Mouse (Mus musculus) liver, embryonic 16.5 days (tissue): ENCODE measurements at regions not wholly inside any gene's neighbourhood (a gene's known extent, or its start where the extent isn't known, plus 50 kb on each side); places are given as distances from the start of the nearest gene placed in this dataset.

Experiments
- ATAC-seq: fragments of 200-750 bp; cut with Nextera tagmentation; 2 replicates; pipeline ENCODE4 v1.8.0; 2017; ENCODE audit warnings: low read depth, mild to moderate bottlenecking, moderate number of reproducible peaks, moderate library complexity
- H3K27ac ChIP-seq: fragments of 300-500 bp; sonication (generic); 2 replicates; pipeline ENCODE4 v1.5.1; 2014; ENCODE audit warnings: mild to moderate bottlenecking, low read length
- H3K27me3 ChIP-seq: fragments of 300-500 bp; sonication (generic); 2 replicates; pipeline ENCODE4 v1.6.1; 2014; ENCODE audit warnings: low read depth, low read length, mixed read lengths; ENCODE audit not compliant: control insufficient read depth, insufficient read depth
- H3K36me3 ChIP-seq: fragments of 300-500 bp; sonication (generic); 2 replicates; pipeline ENCODE4 v1.6.1; 2014; ENCODE audit warnings: mild to moderate bottlenecking; ENCODE audit not compliant: control insufficient read depth, insufficient read depth
- H3K4me1 ChIP-seq: fragments of 300-500 bp; sonication (generic); 2 replicates; pipeline ENCODE4 v1.6.1; 2014; ENCODE audit warnings: low read depth, low read length, mixed read lengths; ENCODE audit not compliant: control insufficient read depth
- H3K4me2 ChIP-seq: fragments of 300-500 bp; sonication (generic); 2 replicates; pipeline ENCODE4 v1.6.1; 2014; ENCODE audit warnings: low read depth, low read length, mixed read lengths
- H3K4me3 ChIP-seq: fragments of 300-500 bp; sonication (generic); 2 replicates; pipeline ENCODE4 v1.5.1; 2014; ENCODE audit warnings: low read depth, mild to moderate bottlenecking, low read length
- H3K9ac ChIP-seq: fragments of 300-500 bp; sonication (generic); 2 replicates; pipeline ENCODE4 v1.6.1; 2014; ENCODE audit warnings: low read depth, low read length
- H3K9me3 ChIP-seq: fragments of 300-500 bp; sonication (generic); replicated peaks from 2 replicates; pipeline ENCODE4 v1.6.1; 2016; ENCODE audit warnings: low read length; ENCODE audit not compliant: control insufficient read depth
- WGBS: fragments of 180-500 bp; shearing (Covaris S2); extraction: QIAGEN DNeasy Blood & Tissue Kit; methylation state at CpG from one replicate; pipeline ENCODE4 v1.1.7; 2014; ENCODE audit not compliant: insufficient replicate concordance; 5-methylcytosine and 5-hydroxymethylcytosine counted together

DNA sequence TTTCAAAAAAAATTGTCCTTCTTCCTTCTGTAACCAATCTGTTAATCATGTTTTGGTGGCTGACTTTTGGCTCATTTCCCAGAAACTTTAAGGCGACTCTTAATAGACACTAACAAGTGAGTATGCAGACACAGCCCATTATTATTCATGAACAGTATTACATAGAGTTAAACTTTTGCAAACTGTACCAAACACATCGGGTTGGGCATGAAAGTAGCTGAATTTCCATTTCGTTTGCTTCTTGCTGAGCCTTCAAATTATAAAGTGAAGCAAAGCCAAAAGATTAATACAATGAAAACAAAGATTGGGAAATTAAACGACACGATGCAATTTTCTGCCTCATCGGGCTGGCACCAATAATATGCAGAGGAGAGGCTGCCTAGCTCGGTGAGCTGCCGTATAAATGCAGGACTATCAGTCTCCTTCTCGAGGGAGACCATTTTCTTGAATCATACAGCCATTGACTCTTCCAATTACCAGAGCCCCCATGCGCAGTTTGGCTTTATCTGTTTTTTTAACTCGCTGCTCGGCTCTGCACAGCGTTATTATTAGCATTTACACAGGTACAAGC, 311.8 kb downstream of the Hace1 start:
- Histone ChIP-seq H3K27me3 (no peaks in the 10 kb centered on the region), H3K4me1 (no peaks in the 10 kb centered on the region), H3K4me2 (no peak overlapping the region), H3K36me3 (no peaks in the 10 kb centered on the region), H3K27ac (no peak overlapping the region), H3K9me3 (no peaks in the 10 kb centered on the region), H3K4me3 (no peak overlapping the region), H3K9ac (no peak overlapping the region)
- 66% methylated on average over 13 of the region's 13 CpGs for WGBS
- no peak for ATAC-seq

DNA sequence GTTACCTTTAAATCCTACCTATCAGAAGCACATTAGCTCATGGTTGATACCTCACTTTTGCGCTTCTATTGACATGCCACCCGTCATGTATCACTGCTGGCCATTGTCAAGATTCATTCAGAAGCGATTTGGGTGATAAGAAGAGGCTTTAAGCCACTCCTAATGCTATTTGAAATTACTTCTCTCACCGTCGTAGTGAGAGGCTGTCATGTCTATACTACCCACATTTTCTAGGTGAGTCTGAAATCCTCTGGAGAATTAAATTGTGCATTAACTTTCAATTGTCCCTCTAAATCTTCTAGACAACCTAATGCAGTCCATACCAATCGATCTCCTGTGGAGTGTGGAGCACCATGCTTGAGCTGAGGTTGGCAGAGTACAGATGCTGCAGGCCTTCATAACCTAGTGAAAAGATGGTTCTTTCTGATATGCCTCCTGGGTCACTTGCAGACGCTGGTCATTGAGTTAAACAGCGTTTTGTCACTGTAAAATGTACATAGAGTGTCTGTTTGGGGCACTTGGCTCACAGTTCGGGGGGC, 312.5 kb downstream of the Hace1 start:
- H3K4me2 ChIP-seq: no peak overlapping the region
- no peaks in the 10 kb centered on the region for H3K9me3 ChIP-seq
- ATAC-seq: no peak
- WGBS: 59% methylated on average over 9 of the region's 9 CpGs
- H3K4me1 ChIP-seq: no peaks in the 10 kb centered on the region
- H3K27ac ChIP-seq: no peak overlapping the region
- no peak overlapping the region for H3K9ac ChIP-seq
- no peaks in the 10 kb centered on the region for H3K36me3 ChIP-seq
- H3K27me3 ChIP-seq: no peaks in the 10 kb centered on the region
- H3K4me3 ChIP-seq: no peak overlapping the region

DNA sequence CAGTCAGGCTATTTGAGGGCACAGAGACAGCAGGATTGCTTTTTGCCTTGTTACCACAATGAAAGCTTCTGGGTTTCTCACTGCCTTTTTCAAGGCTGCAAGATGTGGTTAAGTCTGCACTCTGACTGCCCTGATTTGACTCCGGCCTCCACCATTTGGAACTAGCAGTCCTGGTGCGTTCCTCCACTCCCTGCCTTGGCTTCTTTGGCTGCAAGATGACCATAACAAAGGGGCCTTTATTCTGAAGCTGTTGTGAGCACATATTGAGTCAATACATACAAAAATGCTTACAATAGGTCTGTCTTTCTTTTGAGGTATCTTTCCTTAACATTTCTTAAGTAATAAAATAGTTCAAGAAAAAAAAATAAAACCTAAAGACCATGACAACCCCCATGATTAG, 314.8 kb downstream of the Hace1 start:
- Histone ChIP-seq H3K36me3 (no peaks in the 10 kb centered on the region), H3K9me3 (no peaks in the 10 kb centered on the region), H3K27me3 (no peaks in the 10 kb centered on the region), H3K27ac (no peak overlapping the region), H3K9ac (no peak overlapping the region), H3K4me3 (no peak overlapping the region), H3K4me1 (no peaks in the 10 kb centered on the region), H3K4me2 (no peak overlapping the region)
- WGBS: 47% methylated on average over 2 of the region's 2 CpGs
- no peak for ATAC-seq

DNA sequence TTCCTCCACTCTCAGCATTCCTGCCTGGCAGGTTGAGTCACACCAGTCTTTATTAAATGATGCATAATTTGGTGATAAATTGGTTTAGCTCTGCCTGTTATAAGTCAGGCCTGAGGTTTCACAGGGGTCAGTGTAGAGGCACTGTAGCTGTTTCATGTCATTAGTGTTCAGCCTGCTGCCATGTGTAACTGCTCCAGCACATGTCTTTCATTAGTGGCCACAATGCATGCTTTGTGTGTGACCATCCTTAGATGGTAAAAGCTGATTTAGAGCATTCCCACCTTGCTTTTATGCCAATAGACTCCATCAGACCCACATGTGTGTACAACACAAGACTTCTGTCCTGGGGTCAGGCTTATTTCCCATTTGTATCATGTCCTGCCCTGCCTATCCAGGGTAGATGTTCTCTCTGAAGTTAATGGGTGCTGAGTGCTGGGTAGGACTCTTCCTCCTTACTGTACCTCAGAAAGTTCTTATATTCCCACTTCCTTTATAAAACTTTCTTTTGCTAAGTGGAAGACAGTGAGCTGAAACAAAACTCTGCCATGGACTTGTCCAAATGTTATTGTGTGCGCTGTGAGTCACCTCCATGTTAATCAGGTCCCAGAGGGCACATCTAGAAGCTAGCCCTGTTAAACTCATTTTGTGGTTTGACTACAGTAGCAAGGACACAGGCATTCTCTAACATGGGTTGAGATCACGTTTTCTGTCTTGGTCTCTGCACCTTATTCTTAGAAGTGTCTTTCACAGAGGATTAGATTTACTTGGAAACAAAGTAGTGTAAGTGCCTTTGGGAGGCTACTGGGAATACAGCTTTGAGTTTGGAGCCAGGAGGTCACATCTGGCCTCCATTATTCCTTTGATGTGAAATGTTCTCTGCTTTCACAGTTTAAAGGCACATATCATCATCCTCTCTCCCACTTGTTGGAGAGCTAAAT, 316.5 kb downstream of the Hace1 start:
- Histone ChIP-seq H3K9ac (no peak overlapping the region), H3K4me3 (no peak overlapping the region), H3K4me1 (no peaks in the 10 kb centered on the region), H3K4me2 (no peak overlapping the region), H3K27me3 (no peaks in the 10 kb centered on the region), H3K9me3 (no peaks in the 10 kb centered on the region), H3K36me3 (no peaks in the 10 kb centered on the region), H3K27ac (no peak overlapping the region)
- ATAC-seq: no peak
- 52% methylated on average over 2 of the region's 2 CpGs for WGBS

DNA sequence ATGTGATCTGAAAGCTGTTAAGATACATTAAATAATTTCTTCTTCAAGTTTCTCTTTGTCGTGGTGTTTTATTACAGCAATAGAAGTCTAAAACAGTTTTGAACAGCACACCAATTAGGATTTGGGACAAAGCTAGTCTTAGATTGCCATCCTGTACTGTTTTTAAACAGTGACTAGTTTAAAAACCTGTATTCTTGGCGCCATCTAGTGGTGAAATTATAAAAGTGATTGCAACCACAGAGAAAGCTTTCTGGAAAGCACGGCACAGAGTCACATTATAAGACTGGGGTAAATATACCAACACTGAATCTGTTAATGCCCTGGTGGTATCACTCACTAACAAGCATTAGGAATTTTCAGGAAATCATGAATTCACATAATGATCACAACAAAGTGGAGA, 339.3 kb downstream of the Hace1 start:
- Histone ChIP-seq H3K36me3 (no peaks in the 10 kb centered on the region), H3K9me3 (no peaks in the 10 kb centered on the region), H3K9ac (no peak overlapping the region), H3K27ac (no peak overlapping the region), H3K4me2 (no peak overlapping the region), H3K4me3 (no peak overlapping the region), H3K27me3 (no peaks in the 10 kb centered on the region), H3K4me1 (no peaks in the 10 kb centered on the region)
- no peak for ATAC-seq
- WGBS: 20% methylated on average over 3 of the region's 3 CpGs

DNA sequence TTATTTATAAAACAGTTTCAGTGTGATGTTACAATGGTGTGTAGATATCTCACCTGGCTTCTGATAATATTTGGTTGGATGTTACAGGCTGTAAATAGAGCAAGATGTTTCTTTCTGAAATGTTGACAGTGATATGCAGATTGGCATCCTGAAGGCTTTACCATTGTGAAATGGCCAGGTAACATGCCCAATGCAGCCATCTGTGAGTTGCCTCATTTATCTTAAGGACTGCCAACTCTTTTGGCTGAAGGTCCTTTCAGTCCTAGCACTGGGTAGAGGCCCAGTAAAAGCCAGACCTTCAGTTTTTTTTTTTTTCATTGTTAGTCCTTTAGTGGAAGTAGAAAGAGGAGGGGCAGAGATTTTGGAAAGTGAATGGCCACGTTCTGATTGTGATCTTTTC, 348.1 kb downstream of the Hace1 start:
- H3K9ac ChIP-seq: no peak overlapping the region
- no peaks in the 10 kb centered on the region for H3K36me3 ChIP-seq
- no peaks in the 10 kb centered on the region for H3K4me1 ChIP-seq
- no peak overlapping the region for H3K27ac ChIP-seq
- H3K9me3 ChIP-seq: no peaks in the 10 kb centered on the region
- ATAC-seq: no peak
- no peaks in the 10 kb centered on the region for H3K27me3 ChIP-seq
- 29% methylated on average over 1 of the region's 1 CpGs for WGBS
- H3K4me2 ChIP-seq: no peak overlapping the region
- H3K4me3 ChIP-seq: no peak overlapping the region

DNA sequence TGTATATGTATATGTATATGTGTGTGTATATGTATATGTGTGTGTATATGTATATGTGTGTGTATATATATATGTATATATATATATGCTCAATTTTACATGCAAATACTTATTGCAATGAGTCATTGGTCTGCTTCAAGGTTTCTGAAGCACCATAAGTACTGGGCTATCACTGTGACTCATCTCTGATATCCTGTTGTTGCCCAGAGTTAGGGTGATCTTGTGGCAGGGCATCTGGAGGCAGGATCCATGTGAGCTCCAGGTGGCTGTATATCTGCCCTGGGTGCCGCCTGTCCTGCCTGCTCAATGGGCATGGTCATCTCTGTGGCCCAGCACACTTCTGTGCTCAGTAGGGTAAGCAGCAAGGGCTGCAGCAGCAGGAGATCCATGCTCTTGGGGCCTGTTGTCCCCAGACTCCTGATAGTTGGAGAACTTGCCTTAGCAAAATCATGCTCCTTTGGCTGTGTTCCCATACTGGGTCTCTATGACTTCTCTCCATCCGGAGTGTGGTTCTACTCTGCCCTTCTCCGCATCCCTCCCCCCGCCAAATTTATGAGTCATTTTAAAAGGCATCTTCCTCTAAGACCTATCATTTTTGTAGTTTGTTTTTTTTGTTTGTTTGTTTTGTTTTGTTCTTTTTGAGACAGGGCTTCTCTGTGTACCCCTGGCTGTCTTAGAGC, 356.1 kb downstream of the Hace1 start:
- ATAC-seq: no peak
- Histone ChIP-seq H3K4me1 (no peaks in the 10 kb centered on the region), H3K9ac (no peak overlapping the region), H3K27ac (no peak overlapping the region), H3K4me3 (no peak overlapping the region), H3K27me3 (no peaks in the 10 kb centered on the region), H3K36me3 (no peaks in the 10 kb centered on the region), H3K4me2 (no peak overlapping the region), H3K9me3 (no peaks in the 10 kb centered on the region)
- WGBS: 76% methylated on average over 4 of the region's 4 CpGs

DNA sequence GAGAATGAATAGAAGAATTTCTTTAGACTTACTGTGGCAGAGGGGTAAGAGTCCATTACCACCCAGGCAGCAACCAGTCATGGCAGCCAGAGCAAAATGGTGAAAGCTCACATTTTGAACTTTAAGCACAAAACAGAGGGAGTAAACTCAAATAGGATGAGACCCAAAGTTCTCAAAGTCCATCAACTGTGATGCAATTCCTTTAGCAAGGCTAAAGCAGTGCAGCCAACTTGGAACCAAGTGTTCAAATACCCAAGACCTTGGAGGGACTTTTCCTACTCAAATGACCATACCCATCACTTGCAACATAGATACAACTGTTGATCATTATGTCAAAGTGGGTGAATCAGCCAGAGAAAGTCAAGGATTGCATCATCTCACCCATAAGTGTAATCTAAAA, 380.1 kb downstream of the Hace1 start:
- Histone ChIP-seq H3K4me2 (no peak overlapping the region), H3K9ac (no peak overlapping the region), H3K9me3 (no peaks in the 10 kb centered on the region), H3K27ac (no peak overlapping the region), H3K4me1 (no peaks in the 10 kb centered on the region), H3K4me3 (no peak overlapping the region), H3K36me3 (no peaks in the 10 kb centered on the region), H3K27me3 (no peaks in the 10 kb centered on the region)
- no peak for ATAC-seq

DNA sequence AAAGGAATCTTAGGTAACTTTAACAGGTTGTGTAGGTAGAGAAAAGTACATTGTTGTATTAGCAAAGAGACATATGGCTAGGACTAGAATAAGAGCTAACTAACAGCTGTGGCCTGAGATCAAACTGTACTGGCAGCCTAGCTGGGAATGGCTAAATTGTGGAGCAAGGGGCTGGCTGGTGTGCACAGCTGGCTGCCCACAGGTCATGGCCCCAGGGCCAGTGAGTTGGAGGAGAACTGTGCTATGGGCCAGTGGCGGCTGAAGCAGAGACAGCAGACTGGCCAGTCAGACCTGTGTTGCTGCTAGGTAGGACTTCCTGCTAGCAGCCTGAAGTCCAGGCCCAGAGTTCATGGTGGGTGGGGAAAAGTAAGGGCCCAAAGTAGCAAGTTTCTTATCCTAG, 394.6 kb downstream of the Hace1 start:
- H3K9me3 ChIP-seq: no peaks in the 10 kb centered on the region
- 53% methylated on average over 1 of the region's 1 CpGs for WGBS
- H3K4me1 ChIP-seq: no peaks in the 10 kb centered on the region
- no peak overlapping the region for H3K27ac ChIP-seq
- H3K4me3 ChIP-seq: no peak overlapping the region
- no peaks in the 10 kb centered on the region for H3K27me3 ChIP-seq
- H3K36me3 ChIP-seq: no peaks in the 10 kb centered on the region
- no peak overlapping the region for H3K9ac ChIP-seq
- ATAC-seq: no peak
- H3K4me2 ChIP-seq: no peak overlapping the region
